Mouse (Mus musculus) frontal cortex, adult (tissue): Measurements from ENCODE around the gene Vax2.

Experiments
- ATAC-seq: cut with Nextera tagmentation; 2 replicates; pipeline ENCODE4 v1.9.2; 2017; ENCODE audit warnings: mild to moderate bottlenecking, moderate library complexity, mixed read lengths; ENCODE audit not compliant: low TSS enrichment

Vax2 gene

GRCm38 (mm10) chr6:83711725-83712475 lies 836 bp downstream of the Vax2 start:
- ATAC-seq, result no peak

GRCm38 (mm10) chr6:83713271-83714136 lies 2.4 kb downstream of the Vax2 start:
- no peak for ATAC-seq

- ATAC-seq, result no peak
These were observed 3.4 kb downstream of the Vax2 start for GRCm38 (mm10) chr6:83714221-83715123.

GRCm38 (mm10) chr6:83715461-83716196 lies 4.6 kb downstream of the Vax2 start:
- no peak for ATAC-seq

GRCm38 (mm10) chr6:83717026-83717425 lies 6.0 kb downstream of the Vax2 start:
- ATAC-seq, result no peak

GRCm38 (mm10) chr6:83722526-83722925 lies 11.5 kb downstream of the Vax2 start:
- ATAC-seq, result no peak

- ATAC-seq, result no peak
These were observed 16.1 kb downstream of the Vax2 start for GRCm38 (mm10) chr6:83727178-83727577.

GRCm38 (mm10) chr6:83728488-83728887 lies 17.4 kb downstream of the Vax2 start:
- ATAC-seq, result no peak

- no peak for ATAC-seq
These were observed 18.4 kb downstream of the Vax2 start for GRCm38 (mm10) chr6:83729350-83729970.

GRCm38 (mm10) chr6:83731128-83731527 lies 20.1 kb downstream of the Vax2 start:
- peak; percentile 55; the same call in 1 of the 2 replicates for ATAC-seq

- ATAC-seq, result no peak
These were observed 26.2 kb downstream of the Vax2 start for GRCm38 (mm10) chr6:83737311-83737710.

GRCm38 (mm10) chr6:83738596-83738995 lies 27.5 kb downstream of the Vax2 start:
- ATAC-seq, result no peak

GRCm38 (mm10) chr6:83742761-83743160 lies 31.7 kb downstream of the Vax2 start, which contains the start of gene Atp6v1b1:
Atp6v1b1 (plus strand) TSS chr6:83742990.
- ATAC-seq, result no peak

- no peak for ATAC-seq
These were observed 32.1 kb downstream of the Vax2 start for GRCm38 (mm10) chr6:83743212-83743611.

- no peak for ATAC-seq
These were observed 33.1 kb downstream of the Vax2 start for GRCm38 (mm10) chr6:83744126-83744525.

- no peak for ATAC-seq
These were observed 33.5 kb downstream of the Vax2 start for GRCm38 (mm10) chr6:83744557-83744956.

GRCm38 (mm10) chr6:83745466-83745865 lies 34.4 kb downstream of the Vax2 start:
- no peak for ATAC-seq

- ATAC-seq, result no peak
These were observed 38.2 kb downstream of the Vax2 start for GRCm38 (mm10) chr6:83749286-83749685.

- ATAC-seq, result peak; percentile 77; the same call in 1 of the 2 replicates
These were observed 39.2 kb downstream of the Vax2 start for GRCm38 (mm10) chr6:83750171-83750684.

GRCm38 (mm10) chr6:83756051-83756450 lies 45.0 kb downstream of the Vax2 start:
- no peak for ATAC-seq
